Mouse (Mus musculus) MEL (cell line): ENCODE results near the gene Atg4b. TPM values are rescaled to one million over a fixed set of nuclear protein-coding genes. Genes with fewer than 3 reads are reported as not detected.

Experiments used
- DNase-seq: peaks from one replicate; pipeline ENCODE4 v3.0.0; 2011; ENCODE audit warnings: low read depth, low spot score
- H3K27ac ChIP-seq: 2 replicates; pipeline ENCODE4 v1.5.1; 2012; ENCODE audit warnings: low read depth, mild to moderate bottlenecking, control low read depth, low read length, moderate library complexity; ENCODE audit not compliant: control insufficient read depth
- H3K27me3 ChIP-seq, 2 experiments: fragments of 150-350 bp in 1 of 2; sonication (generic) in 1 of 2; 2 replicates each; pipeline ENCODE4 v1.6.1; 2012; ENCODE audit warnings: low read length in 2 of 2, mild to moderate bottlenecking in 2 of 2, improper control_type of control experiment in 1 of 2, moderate library complexity in 1 of 2; ENCODE audit not compliant: insufficient read depth in 2 of 2, control insufficient read depth in 1 of 2
- H3K36me3 ChIP-seq, 2 experiments: 2 replicates each; pipeline ENCODE4 v1.6.1; 2012 to 2014; ENCODE audit warnings: low read length in 2 of 2, improper control_type of control experiment in 1 of 2, inconsistent platforms in 1 of 2, mild to moderate bottlenecking in 1 of 2; ENCODE audit not compliant: insufficient read depth in 2 of 2, control insufficient read depth in 1 of 2
- H3K4me1 ChIP-seq, 2 experiments: fragments of 150-350 bp in 1 of 2; sonication (generic) in 1 of 2; 2 replicates each; pipeline ENCODE4 v1.6.1; 2012; ENCODE audit warnings: low read length in 2 of 2, improper control_type of control experiment in 1 of 2, mild to moderate bottlenecking in 1 of 2; ENCODE audit not compliant: insufficient read depth in 2 of 2, control insufficient read depth in 1 of 2
- H3K4me3 ChIP-seq, 2 experiments: fragments of 150-350 bp in 1 of 2; sonication (generic) in 1 of 2; 2 replicates each; pipeline ENCODE4 v1.5.1; 2012; ENCODE audit warnings: low read depth in 2 of 2, low read length in 2 of 2, mild to moderate bottlenecking in 2 of 2, moderate library complexity in 2 of 2, control low read depth in 1 of 2, improper control_type of control experiment in 1 of 2; ENCODE audit not compliant: control insufficient read depth in 1 of 2, insufficient read depth in 1 of 2
- H3K79me2 ChIP-seq: 2 replicates; pipeline ENCODE4 v1.6.1; 2012; ENCODE audit warnings: mild to moderate bottlenecking, low read length, moderate library complexity; ENCODE audit not compliant: control insufficient read depth, poor library complexity, insufficient read depth
- H3K9ac ChIP-seq: 2 replicates; pipeline ENCODE4 v1.6.1; 2012; ENCODE audit warnings: low read depth, mild to moderate bottlenecking, control low read depth, low read length, moderate library complexity; ENCODE audit not compliant: control insufficient read depth, poor library complexity, severe bottlenecking
- H3K9me3 ChIP-seq: fragments of 150-350 bp; sonication (generic); replicated peaks from 2 replicates; pipeline ENCODE4 v1.6.1; 2012; ENCODE audit warnings: mild to moderate bottlenecking, low read length, improper control_type of control experiment, moderate library complexity; ENCODE audit not compliant: insufficient read depth
- BHLHE40 ChIP-seq: IDR thresholded peaks from 2 replicates; pipeline ENCODE4 v1.6.1; 2012; ENCODE audit warnings: low read depth, mild to moderate bottlenecking, inconsistent platforms, low read length, improper control_type of control experiment, borderline replicate concordance
- CHD1 ChIP-seq: IDR thresholded peaks from 2 replicates; pipeline ENCODE4 v1.6.1; 2012; ENCODE audit warnings: low read depth, mild to moderate bottlenecking, inconsistent platforms, low read length, improper control_type of control experiment
- E2F4 ChIP-seq: IDR thresholded peaks from 2 replicates; pipeline ENCODE4 v1.6.1; 2011; ENCODE audit warnings: low read depth, low read length, improper control_type of control experiment, borderline replicate concordance
- ETS1 ChIP-seq: IDR thresholded peaks from 2 replicates; pipeline ENCODE4 v1.6.1; 2012; ENCODE audit warnings: low read depth, mild to moderate bottlenecking, inconsistent platforms, low read length, improper control_type of control experiment, moderate library complexity
- GABPA ChIP-seq: IDR thresholded peaks from 2 replicates; pipeline ENCODE4 v1.6.1; 2012; ENCODE audit warnings: low read depth, mild to moderate bottlenecking, inconsistent platforms, low read length, improper control_type of control experiment, moderate library complexity
- GATA1 ChIP-seq: IDR thresholded peaks from 2 replicates; pipeline ENCODE4 v1.6.1; 2011; ENCODE audit warnings: low read depth, low read length, improper control_type of control experiment
- HCFC1 ChIP-seq: IDR thresholded peaks from 2 replicates; pipeline ENCODE4 v1.6.1; 2012; ENCODE audit warnings: low read depth, mild to moderate bottlenecking, inconsistent platforms, low read length, improper control_type of control experiment, moderate library complexity
- KAT2A ChIP-seq: conservative IDR thresholded peaks from 2 replicates; pipeline ENCODE4 v1.6.1; 2012; ENCODE audit warnings: low read depth, low read length, improper control_type of control experiment, inconsistent platforms
- MAZ ChIP-seq: IDR thresholded peaks from 2 replicates; pipeline ENCODE4 v1.6.1; 2012; ENCODE audit warnings: low read depth, mild to moderate bottlenecking, inconsistent platforms, low read length, improper control_type of control experiment
- MXI1 ChIP-seq: IDR thresholded peaks from 2 replicates; pipeline ENCODE4 v1.6.1; 2011; ENCODE audit warnings: mild to moderate bottlenecking, low read depth, low read length, improper control_type of control experiment
- MYC ChIP-seq: IDR thresholded peaks from 2 replicates; pipeline ENCODE4 v1.6.1; 2011; ENCODE audit warnings: low read depth, mild to moderate bottlenecking, low read length, improper control_type of control experiment, moderate library complexity
- NELFE ChIP-seq: IDR thresholded peaks from 2 replicates; pipeline ENCODE4 v1.6.1; 2011; ENCODE audit warnings: low read depth, low read length, improper control_type of control experiment
- NRF1 ChIP-seq: IDR thresholded peaks from 2 replicates; pipeline ENCODE4 v1.6.1; 2014; ENCODE audit warnings: low read depth, mild to moderate bottlenecking, inconsistent platforms, low read length, improper control_type of control experiment, moderate library complexity; ENCODE audit not compliant: poor library complexity, insufficient read depth, severe bottlenecking
- POLR2AphosphoS2 ChIP-seq: IDR thresholded peaks from 2 replicates; pipeline ENCODE4 v1.6.1; 2011; ENCODE audit warnings: low read length, improper control_type of control experiment
- POLR2AphosphoS5 ChIP-seq: IDR thresholded peaks from 2 replicates; pipeline ENCODE4 v1.6.1; 2012; ENCODE audit warnings: low read depth, borderline replicate concordance, mild to moderate bottlenecking, inconsistent platforms, low read length, moderate library complexity, mixed read lengths
- RAD21 ChIP-seq: IDR thresholded peaks from 2 replicates; pipeline ENCODE4 v1.6.1; 2011; ENCODE audit warnings: mild to moderate bottlenecking, low read depth, low read length, improper control_type of control experiment
- SIN3A ChIP-seq: IDR thresholded peaks from 2 replicates; pipeline ENCODE4 v1.6.1; 2012; ENCODE audit warnings: low read length, improper control_type of control experiment, inconsistent platforms
- SMC3 ChIP-seq: IDR thresholded peaks from 2 replicates; pipeline ENCODE4 v1.6.1; 2011; ENCODE audit warnings: low read depth, low read length, improper control_type of control experiment
- TAL1 ChIP-seq: IDR thresholded peaks from 2 replicates; pipeline ENCODE4 v1.6.1; 2012; ENCODE audit warnings: mild to moderate bottlenecking, inconsistent platforms, low read length, moderate library complexity, mixed read lengths
- TBP ChIP-seq: IDR thresholded peaks from 2 replicates; pipeline ENCODE4 v1.8.0; 2011; ENCODE audit warnings: low read depth, low read length, improper control_type of control experiment
- TCF12 ChIP-seq: IDR thresholded peaks from 2 replicates; pipeline ENCODE4 v1.6.1; 2014; ENCODE audit warnings: low read depth, mild to moderate bottlenecking, inconsistent platforms, low read length, improper control_type of control experiment, moderate library complexity
- USF1 ChIP-seq: IDR thresholded peaks from 2 replicates; pipeline ENCODE4 v1.6.1; 2014; ENCODE audit warnings: low read depth, mild to moderate bottlenecking, inconsistent platforms, low read length, improper control_type of control experiment, moderate library complexity
- ZC3H11A ChIP-seq: IDR thresholded peaks from 2 replicates; pipeline ENCODE4 v1.6.1; 2012; ENCODE audit warnings: low read depth, mild to moderate bottlenecking, inconsistent platforms, low read length, improper control_type of control experiment
- polyA plus RNA-seq, 2 experiments: library from polyadenylated mRNA; stranded (reverse) in 1 of 2; unstranded in 1 of 2; fragments of >175 nt in 1 of 2; fragments of >200 nt in 1 of 2; gene quantifications; 2 replicates each; pipeline versions ENCODE4 v1.2.1 to v1.2.4; 2012; ENCODE audit warnings: low replicate concordance in 2 of 2, low read depth in 1 of 2; ENCODE audit not compliant: insufficient read length in 2 of 2, insufficient read depth in 1 of 2, missing spikeins in 1 of 2
- total RNA-seq: library from RNA; depleted of rRNA; stranded (reverse); fragments of 300-350 nt; gene quantifications from 2 replicates; pipeline ENCODE4 v1.2.3, GENCODE M21; 2012

Atg4b gene
- total and polyA plus RNA-seq, 3 experiments: 57.9 to 121 TPM; not detected in 1

DNA sequence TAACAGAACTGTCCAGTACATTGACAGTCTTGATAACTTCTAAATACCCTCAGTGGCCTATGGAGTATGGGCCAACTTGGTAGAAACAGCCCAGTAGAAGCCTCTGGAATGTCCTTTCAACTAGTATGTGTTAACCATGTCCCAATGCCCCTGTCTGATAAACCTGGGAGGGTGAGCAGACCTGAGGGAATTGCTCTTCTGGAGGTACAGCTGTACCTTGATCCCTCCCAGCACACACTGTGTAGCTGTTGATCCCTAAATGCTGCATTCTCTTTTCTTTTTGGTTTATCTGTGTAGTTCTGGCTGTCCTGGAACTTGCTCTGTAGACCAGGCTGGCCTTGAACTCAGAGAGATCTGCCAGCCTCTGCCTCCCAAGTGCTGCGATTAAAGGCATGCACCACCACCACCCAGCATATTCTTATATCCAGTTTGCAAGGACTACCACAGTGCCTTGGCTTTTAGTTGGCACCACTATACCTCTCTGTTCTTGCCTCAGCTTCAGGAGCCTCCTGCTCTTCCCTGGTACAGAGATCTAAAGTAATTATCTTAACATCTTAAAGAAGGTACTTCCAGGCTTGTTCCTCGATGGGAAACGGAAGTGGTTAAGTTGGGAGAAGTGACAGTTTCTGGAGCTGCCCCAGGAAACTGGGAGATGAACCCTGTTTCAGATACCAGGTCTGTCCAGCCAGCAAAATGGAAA, 72.6 kb downstream of the Atg4b start:
- Histone ChIP-seq H3K27me3 (no peaks in the 10 kb centered on the region), H3K9ac (peak overlapping the region; percentile 62; the same call in 1 of the 2 replicates), H3K9me3 (no peaks in the 10 kb centered on the region), H3K4me1 (peaks cover 9 to 15% of the 10 kb centered on the region in 2 experiments; a peak in 3 of 4 replicates), H3K27ac (peak overlapping the region; percentile 62), H3K79me2 (peaks cover 3% of the 10 kb centered on the region), H3K36me3 (peaks cover 4 to 9% of the 10 kb centered on the region in 2 experiments), H3K4me3 (peak overlapping the region in 1 of 2 experiments; percentile 98; a peak in 2 of 4 replicates)
- peak; percentile 37 for DNase-seq
- no peak for TF ChIP-seq MYC
- TF ChIP-seq TAL1: no peak
- no peak for TF ChIP-seq GABPA
- no peak for TF ChIP-seq MAZ
- no peak for TF ChIP-seq NRF1
- no peak for TF ChIP-seq USF1
- no peak for TF ChIP-seq HCFC1
- no peak for TF ChIP-seq MXI1
- TF ChIP-seq KAT2A: no peak
- no peak for TF ChIP-seq ETS1
- no peak for TF ChIP-seq GATA1
- no peak for TF ChIP-seq CHD1
- TF ChIP-seq POLR2AphosphoS2: no peak
- no peak for TF ChIP-seq POLR2AphosphoS5

DNA sequence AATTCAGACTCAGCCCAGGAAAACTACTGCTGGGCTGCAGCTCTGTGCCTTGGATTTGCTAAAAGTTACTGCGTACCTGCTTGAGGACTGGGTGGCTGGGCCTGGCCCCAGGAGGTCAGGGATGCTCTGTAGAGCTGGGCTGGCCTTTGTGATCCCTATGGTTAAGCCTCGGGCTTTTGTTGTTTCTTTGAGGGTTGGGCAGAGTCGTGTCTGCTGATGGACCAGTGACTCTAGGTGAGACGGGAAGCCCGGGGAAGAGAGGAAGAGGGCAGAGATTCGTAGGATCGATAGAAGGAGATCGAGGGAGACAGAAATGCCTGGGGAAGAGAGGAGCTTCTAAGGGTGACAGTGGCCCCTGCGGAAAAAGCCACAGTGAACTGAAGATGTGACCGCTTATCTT, 73.3 kb downstream of the Atg4b start, which contains the start of gene D2hgdh:
TSS of gene D2hgdh (plus strand) at position 301 of the 400 bp plus-strand sequence.
- peak within 1 kb of the TSS; percentile 62 for H3K9ac ChIP-seq
- peak within 1 kb of the TSS; percentile 57 to 98 for H3K4me3 ChIP-seq
- H3K27ac ChIP-seq: peak within 1 kb of the TSS; percentile 69
- peaks cover 9 to 17% of the 10 kb centered on the region in 2 experiments; a peak in 3 of 4 replicates for H3K4me1 ChIP-seq
- TF ChIP-seq SMC3 (no peak), E2F4 (no peak), TAL1 (no peak), MXI1 (no peak), RAD21 (no peak), HCFC1 (no peak), BHLHE40 (no peak), POLR2AphosphoS5 (no peak), SIN3A (no peak), TCF12 (no peak), NRF1 (no peak), TBP (no peak), ZC3H11A (no peak), MAZ (no peak), NELFE (no peak)
- DNase-seq: no peak
- H3K9me3 ChIP-seq: no peaks in the 10 kb centered on the region
- H3K36me3 ChIP-seq: peaks cover 0 to 9% of the 10 kb centered on the region in 2 experiments; a peak in 2 of 4 replicates
- H3K27me3 ChIP-seq: no peaks in the 10 kb centered on the region
- H3K79me2 ChIP-seq: peaks cover 3% of the 10 kb centered on the region
